Mouse (Mus musculus) MEL (cell line): ENCODE measurements at regions not wholly inside any gene's neighbourhood (a gene's known extent, or its start where the extent isn't known, plus 50 kb on each side); places are given as distances from the start of the nearest gene placed in this dataset.

Experiments used
- CHD1 ChIP-seq: IDR thresholded peaks from 2 replicates; pipeline ENCODE4 v1.6.1; 2012; ENCODE audit warnings: low read depth, mild to moderate bottlenecking, inconsistent platforms, low read length, improper control_type of control experiment
- CTCF ChIP-seq, 3 experiments: IDR thresholded peaks in 2 of 3; conservative IDR thresholded peaks in 1 of 3; 2 replicates each; pipeline ENCODE4 v1.5.1; 2011 to 2012; ENCODE audit warnings: low read length in 3 of 3, low read depth in 2 of 3, mild to moderate bottlenecking in 2 of 3, improper control_type of control experiment in 1 of 3, inconsistent platforms in 1 of 3, mixed read lengths in 1 of 3, moderate library complexity in 1 of 3; ENCODE audit not compliant: control insufficient read depth in 1 of 3, insufficient read depth in 1 of 3, poor library complexity in 1 of 3, severe bottlenecking in 1 of 3
- EP300 ChIP-seq, 2 experiments: IDR thresholded peaks; 2 replicates each; pipeline ENCODE4 v1.6.1; 2011; ENCODE audit warnings: improper control_type of control experiment in 2 of 2, low read length in 2 of 2, low read depth in 1 of 2, mild to moderate bottlenecking in 1 of 2
- GABPA ChIP-seq: IDR thresholded peaks from 2 replicates; pipeline ENCODE4 v1.6.1; 2012; ENCODE audit warnings: low read depth, mild to moderate bottlenecking, inconsistent platforms, low read length, improper control_type of control experiment, moderate library complexity
- KAT2A ChIP-seq: conservative IDR thresholded peaks from 2 replicates; pipeline ENCODE4 v1.6.1; 2012; ENCODE audit warnings: low read depth, low read length, improper control_type of control experiment, inconsistent platforms
- MAFK ChIP-seq: IDR thresholded peaks from 2 replicates; pipeline ENCODE4 v1.6.1; 2011; ENCODE audit warnings: low read depth, mild to moderate bottlenecking, low read length, improper control_type of control experiment, borderline replicate concordance
- POLR2A ChIP-seq, 2 experiments: IDR thresholded peaks; 2 replicates each; pipeline ENCODE4 v1.6.1; 2011 to 2012; ENCODE audit warnings: low read length in 2 of 2, mild to moderate bottlenecking in 2 of 2, control low read depth in 1 of 2, improper control_type of control experiment in 1 of 2, low read depth in 1 of 2, moderate library complexity in 1 of 2; ENCODE audit not compliant: control insufficient read depth in 1 of 2, insufficient read depth in 1 of 2, poor library complexity in 1 of 2
- POLR2AphosphoS5 ChIP-seq: IDR thresholded peaks from 2 replicates; pipeline ENCODE4 v1.6.1; 2012; ENCODE audit warnings: low read depth, borderline replicate concordance, mild to moderate bottlenecking, inconsistent platforms, low read length, moderate library complexity, mixed read lengths
- USF2 ChIP-seq, 2 experiments: IDR thresholded peaks; 2 replicates each; pipeline ENCODE4 v1.6.1; 2011 to 2012; ENCODE audit warnings: improper control_type of control experiment in 2 of 2, low read length in 2 of 2, borderline replicate concordance in 1 of 2, inconsistent platforms in 1 of 2, low read depth in 1 of 2, mild to moderate bottlenecking in 1 of 2; ENCODE audit not compliant: insufficient read depth in 1 of 2
- ZNF384 ChIP-seq: IDR thresholded peaks from 2 replicates; pipeline ENCODE4 v1.6.1; 2012; ENCODE audit warnings: low read depth, mild to moderate bottlenecking, inconsistent platforms, low read length, improper control_type of control experiment

DNA sequence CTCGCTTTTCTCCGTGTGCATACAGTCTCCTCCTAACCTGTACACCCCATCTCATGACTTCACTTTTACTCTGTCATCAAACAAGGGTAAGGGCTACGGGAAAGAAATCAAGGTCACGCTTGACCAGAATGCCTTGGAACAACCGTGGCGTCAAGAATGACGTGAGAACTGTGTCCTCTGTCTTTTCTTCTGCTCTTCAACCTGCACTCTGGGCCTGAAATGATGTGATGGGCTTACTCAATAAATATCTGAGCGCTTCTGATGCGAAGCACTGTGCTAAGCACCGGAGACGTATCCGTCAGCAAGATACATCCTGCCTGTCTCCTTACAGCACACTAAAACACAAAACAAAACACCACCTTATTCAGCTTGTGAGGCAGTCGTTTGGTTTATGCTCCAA is 185.8 kb upstream of the Mkln1 start:
- TF ChIP-seq CHD1: no peak
- no peak for TF ChIP-seq ZNF384
- TF ChIP-seq CTCF (IDR thresholded peaks at IDR 0.05 in 2 of 3, conservative IDR thresholded peaks at IDR 0.05 in 1 of 3; ENCODE audit: control insufficient read depth in 1 of 3, insufficient read depth in 1 of 3, low read depth in 2 of 3, low read length in 3 of 3, poor library complexity in 1 of 3, severe bottlenecking in 1 of 3): no peak
- TF ChIP-seq EP300 (IDR thresholded peaks at IDR 0.05; ENCODE audit: low read depth in 1 of 2, low read length in 2 of 2): no peak
- TF ChIP-seq USF2 (IDR thresholded peaks at IDR 0.05; ENCODE audit: borderline replicate concordance in 1 of 2, insufficient read depth in 1 of 2, low read depth in 1 of 2, low read length in 2 of 2): no peak
- TF ChIP-seq POLR2A (IDR thresholded peaks at IDR 0.05; ENCODE audit: control insufficient read depth in 1 of 2, insufficient read depth in 1 of 2, low read depth in 1 of 2, low read length in 2 of 2, poor library complexity in 1 of 2): no peak
- TF ChIP-seq GABPA: no peak
- TF ChIP-seq KAT2A: no peak
- TF ChIP-seq POLR2AphosphoS5: no peak
- no peak for TF ChIP-seq MAFK
